16 mouse cellular contexts compared by ENCODE assay signal in genomic region chr14:56581117-56581516, GRCm38 (mm10). TPM values are rescaled to one million over a fixed set of nuclear protein-coding genes. Genes with fewer than 3 reads are reported as not detected.
DNase-seq lines count a peak whose midpoint lies in the region; ATAC-seq and TF ChIP-seq lines count a peak whose summit lies in the region.
"Had no signal": no experiment of that assay in that cellular context is flagged by ENCODE, and none has a peak within 500 bp of the region (broad histone marks: within the 10 kb centered on the region; RNA-seq: fewer than 3 reads in every experiment).

No protein-coding gene starts in this region.

- H3K27ac ChIP-seq in forebrain, postnatal 0 days (ENCODE audit: low read depth, low read length): no peak overlapping the region
- H3K27ac ChIP-seq: hindbrain, embryonic 15.5 days; limb, embryonic 13.5 days had no signal

- H3K4me3 ChIP-seq in forebrain, postnatal 0 days (ENCODE audit: low read depth, low read length): no peak overlapping the region
- H3K4me3 ChIP-seq: hindbrain, embryonic 15.5 days; limb, embryonic 13.5 days had no signal

- WGBS in forebrain, postnatal 0 days: 59% methylated on average over 5 of the region's 5 CpGs

- H3K9ac ChIP-seq in forebrain, postnatal 0 days: no peak overlapping the region
- H3K9ac ChIP-seq: hindbrain, embryonic 15.5 days; limb, embryonic 13.5 days; lung, embryonic 14.5 days had no signal

- no peaks in the 10 kb centered on the region for H3K4me1 ChIP-seq in forebrain, postnatal 0 days (ENCODE audit: insufficient read depth)
- H3K4me1 ChIP-seq: hindbrain, embryonic 15.5 days; limb, embryonic 13.5 days had no signal

- peaks cover 4% of the 10 kb centered on the region for H3K36me3 ChIP-seq in splenic B cell, adult 2 months (ENCODE audit: control insufficient read depth, insufficient read depth, low read length, poor library complexity, severe bottlenecking)
- H3K36me3 ChIP-seq in forebrain, postnatal 0 days (ENCODE audit: insufficient read depth): no peaks in the 10 kb centered on the region
- H3K36me3 ChIP-seq: hindbrain, embryonic 15.5 days; limb, embryonic 13.5 days had no signal

- H3K27me3 ChIP-seq in splenic B cell, adult 2 months (ENCODE audit: control insufficient read depth, insufficient read depth, low read length, poor library complexity, severe bottlenecking): no peaks in the 10 kb centered on the region
- H3K27me3 ChIP-seq in forebrain, postnatal 0 days (ENCODE audit: insufficient read depth, low read length): no peaks in the 10 kb centered on the region
- H3K27me3 ChIP-seq: hindbrain, embryonic 15.5 days; limb, embryonic 13.5 days had no signal

- peak; percentile 34 for DNase-seq in gastrocnemius, adult 18-20 months (ENCODE audit: low spot score)
- no peak for DNase-seq in gastrocnemius, postnatal 4 days (ENCODE audit: low spot score in 2 of 2)
- DNase-seq in spleen, adult 18-20 months: peak; percentile 17 to 19
- DNase-seq in spleen, adult 12 weeks (ENCODE audit: low spot score): no peak
- peak; percentile 58 for DNase-seq in splenic B cell, adult 2 months (ENCODE audit: low read depth, low spot score)
- no peak for DNase-seq in forebrain, postnatal 0 days
- DNase-seq in T-cell, adult 2 months (ENCODE audit: low spot score): no peak
- DNase-seq: cerebellum, adult 11 months; kidney, adult 2 months; kidney, postnatal 4 days; lung, embryonic 14.5 days; right cerebral cortex, postnatal 4 days; thymus, adult 2 months had no signal

- H3K9me3 ChIP-seq in forebrain, postnatal 0 days (ENCODE audit: low read length): no peaks in the 10 kb centered on the region
- H3K9me3 ChIP-seq: hindbrain, embryonic 15.5 days; limb, embryonic 13.5 days had no signal

- no peak for TF ChIP-seq CTCF in forebrain, postnatal 0 days (IDR thresholded peaks at IDR 0.05; ENCODE audit: low read depth)

- peak; percentile 72 for ATAC-seq in common myeloid progenitor, adult 5-6 weeks (replicated peaks; ENCODE audit: low read depth, poor library complexity, severe bottlenecking)
- ATAC-seq in forebrain, postnatal 0 days: no peak

- no peak overlapping the region for H3K4me2 ChIP-seq in forebrain, postnatal 0 days (ENCODE audit: low read depth)
- H3K4me2 ChIP-seq: hindbrain, embryonic 15.5 days; limb, embryonic 13.5 days; lung, embryonic 14.5 days had no signal

RNA-seq across cellular contexts. Expression of gene Parp4, which starts 5.7 kb away (rescaled TPM):
- total RNA-seq in gastrocnemius, adult 18-20 months (2021): 10 to 100 TPM; 16.7 to 22.4 TPM
- 10 to 100 TPM; 15.4 to 15.5 TPM for total RNA-seq in gastrocnemius, postnatal 4 days (2021)
- total RNA-seq in common myeloid progenitor, adult 5-6 weeks (2017): 12.3 and 21.0 TPM in 2 replicates
- total RNA-seq in forebrain, postnatal 0 days (2014; rRNA removed): 0.77 and 1.3 TPM in 2 replicates
- polyA plus RNA-seq in forebrain, postnatal 0 days (2015; fragmentation: Nextera tagmentation; extraction: Ambion mirVana): 0.60 and 0.80 TPM in 2 replicates

RNA-seq across cellular contexts. Expression of gene Cenpj, which starts 5.9 kb away (rescaled TPM):
- 1 to 10 TPM; 1.5 to 2.4 TPM for total RNA-seq in gastrocnemius, adult 18-20 months (2021)
- total RNA-seq in gastrocnemius, postnatal 4 days (2021): 1 to 10 TPM; 8.3 to 8.9 TPM
- total RNA-seq in common myeloid progenitor, adult 5-6 weeks (2017): 15.1 and 27.1 TPM in 2 replicates
- total RNA-seq in forebrain, postnatal 0 days (2014; rRNA removed): 5.3 and 6.2 TPM in 2 replicates
- polyA plus RNA-seq in forebrain, postnatal 0 days (2015; fragmentation: Nextera tagmentation; extraction: Ambion mirVana): 4.4 and 4.8 TPM in 2 replicates

Comparison
In these comparisons a context has a peak if more than half of its experiments do, and no peak if none do; other contexts are left out.
1. DNase-seq: peak in gastrocnemius, adult 18-20 months (single experiment), spleen, adult 18-20 months (2 of 2) and splenic B cell, adult 2 months (single experiment); none in gastrocnemius, postnatal 4 days (0 of 2), spleen, adult 12 weeks (single experiment), forebrain, postnatal 0 days (single experiment) and T-cell, adult 2 months (single experiment).